Mouse (Mus musculus): ENCODE measurements around the gene Tspan14. TPM values are rescaled to one million over a fixed set of nuclear protein-coding genes. Genes with fewer than 3 reads are reported as not detected.

Tspan14 gene
- polyA plus RNA-seq, 1 experiment from 2014 or later, result 65.6 TPM

GRCm38 (mm10) chr14:41005716-41006115, 39.1 kb upstream of the Tspan14 start:
- H3K9ac ChIP-seq, result no peak overlapping the region
- H3K27me3 ChIP-seq (ENCODE audit: control insufficient read depth, insufficient read depth, low read length), result no peaks in the 10 kb centered on the region
- peaks cover 17% of the 10 kb centered on the region for H3K36me3 ChIP-seq (replicated peaks; ENCODE audit: control insufficient read depth, insufficient read depth)
- no peaks in the 10 kb centered on the region for H3K9me3 ChIP-seq (ENCODE audit: control insufficient read depth, low read length)
- no peak for DNase-seq (ENCODE audit: low spot score)
- no peak overlapping the region for H3K4me3 ChIP-seq (replicated peaks; ENCODE audit: low read length)
- WGBS, result 84% methylated on average over 9 of the region's 9 CpGs
- no peak for ATAC-seq (ENCODE audit: low FRiP score)
- no peak overlapping the region for H3K4me2 ChIP-seq (replicated peaks)
- peaks cover 13% of the 10 kb centered on the region for H3K4me1 ChIP-seq (replicated peaks; ENCODE audit: control insufficient read depth, insufficient read depth, low read length)
- no peak overlapping the region for H3K27ac ChIP-seq

GRCm38 (mm10) chr14:41004201-41005141, 37.9 kb upstream of the Tspan14 start:
- no peaks in the 10 kb centered on the region for H3K27me3 ChIP-seq (ENCODE audit: control insufficient read depth, insufficient read depth, low read length)
- 12% methylated on average over 22 of the region's 22 CpGs for whole genome bisulfite sequencing
- no peak overlapping the region for H3K4me3 ChIP-seq (replicated peaks; ENCODE audit: low read length)
- ATAC-seq (ENCODE audit: low FRiP score) (no peak), DNase-seq (ENCODE audit: low spot score) (peak; percentile 33)
- H3K4me2 ChIP-seq (replicated peaks), result peak overlapping the region; percentile 39
- 0 out of 2 replicates have a peak overlapping the region, but pooled peaks have one; percentile 13 for H3K9ac ChIP-seq
- H3K36me3 ChIP-seq (replicated peaks; ENCODE audit: control insufficient read depth, insufficient read depth), result peaks cover 24% of the 10 kb centered on the region
- no peaks in the 10 kb centered on the region for H3K9me3 ChIP-seq (ENCODE audit: control insufficient read depth, low read length)
- H3K4me1 ChIP-seq (replicated peaks; ENCODE audit: control insufficient read depth, insufficient read depth, low read length), result peaks cover 13% of the 10 kb centered on the region
- no peak overlapping the region for H3K27ac ChIP-seq

GRCm38 (mm10) chr14:41001576-41001975, 35.0 kb upstream of the Tspan14 start:
- peaks cover 13% of the 10 kb centered on the region for H3K4me1 ChIP-seq (replicated peaks; ENCODE audit: control insufficient read depth, insufficient read depth, low read length)
- H3K9ac ChIP-seq, result no peak overlapping the region
- H3K4me3 ChIP-seq (replicated peaks; ENCODE audit: low read length), result no peak overlapping the region
- WGBS, result 94% methylated on average over 5 of the region's 5 CpGs
- DNase-seq (ENCODE audit: low spot score), result no peak
- H3K9me3 ChIP-seq (ENCODE audit: control insufficient read depth, low read length), result no peaks in the 10 kb centered on the region
- H3K36me3 ChIP-seq (replicated peaks; ENCODE audit: control insufficient read depth, insufficient read depth), result peaks cover 43% of the 10 kb centered on the region
- H3K4me2 ChIP-seq (replicated peaks), result no peak overlapping the region
- no peak for ATAC-seq (ENCODE audit: low FRiP score)
- H3K27ac ChIP-seq, result no peak overlapping the region
- H3K27me3 ChIP-seq (ENCODE audit: control insufficient read depth, insufficient read depth, low read length), result no peaks in the 10 kb centered on the region

GRCm38 (mm10) chr14:41000801-41001200, 34.2 kb upstream of the Tspan14 start:
- no peaks in the 10 kb centered on the region for H3K9me3 ChIP-seq (ENCODE audit: control insufficient read depth, low read length)
- no peak for ATAC-seq (ENCODE audit: low FRiP score)

GRCm38 (mm10) chr14:40999904-41000645, 33.5 kb upstream of the Tspan14 start:
- Histone ChIP-seq H3K36me3 (replicated peaks; ENCODE audit: control insufficient read depth, insufficient read depth) (peaks cover 46% of the 10 kb centered on the region), H3K4me1 (replicated peaks; ENCODE audit: control insufficient read depth, insufficient read depth, low read length) (peaks cover 12% of the 10 kb centered on the region), H3K4me2 (replicated peaks) (no peak overlapping the region), H3K27ac (no peak overlapping the region), H3K9ac (no peak overlapping the region), H3K4me3 (replicated peaks; ENCODE audit: low read length) (no peak overlapping the region), H3K27me3 (ENCODE audit: control insufficient read depth, insufficient read depth, low read length) (no peaks in the 10 kb centered on the region), H3K9me3 (ENCODE audit: control insufficient read depth, low read length) (no peaks in the 10 kb centered on the region)
- 82% methylated on average over 7 of the region's 7 CpGs for WGBS
- DNase-seq (ENCODE audit: low spot score) (no peak), ATAC-seq (ENCODE audit: low FRiP score) (no peak)

More at GRCm38 (mm10) chr14:41000801-41001200, 34.2 kb upstream of the Tspan14 start:
- DNase-seq (ENCODE audit: low spot score), result no peak
- no peak overlapping the region for H3K4me2 ChIP-seq (replicated peaks)
- H3K27me3 ChIP-seq (ENCODE audit: control insufficient read depth, insufficient read depth, low read length), result no peaks in the 10 kb centered on the region
- H3K27ac ChIP-seq, result no peak overlapping the region
- peaks cover 43% of the 10 kb centered on the region for H3K36me3 ChIP-seq (replicated peaks; ENCODE audit: control insufficient read depth, insufficient read depth)
- H3K4me1 ChIP-seq (replicated peaks; ENCODE audit: control insufficient read depth, insufficient read depth, low read length), result peaks cover 13% of the 10 kb centered on the region
- WGBS, result 82% methylated on average over 4 of the region's 4 CpGs
- no peak overlapping the region for H3K9ac ChIP-seq
- H3K4me3 ChIP-seq (replicated peaks; ENCODE audit: low read length), result no peak overlapping the region

- Histone ChIP-seq H3K27me3 (ENCODE audit: control insufficient read depth, insufficient read depth, low read length) (no peaks in the 10 kb centered on the region), H3K9ac (no peak overlapping the region), H3K4me2 (replicated peaks) (no peak overlapping the region), H3K4me1 (replicated peaks; ENCODE audit: control insufficient read depth, insufficient read depth, low read length) (no peaks in the 10 kb centered on the region), H3K9me3 (ENCODE audit: control insufficient read depth, low read length) (no peaks in the 10 kb centered on the region), H3K4me3 (replicated peaks; ENCODE audit: low read length) (no peak overlapping the region), H3K27ac (no peak overlapping the region), H3K36me3 (replicated peaks; ENCODE audit: control insufficient read depth, insufficient read depth) (peaks cover 59% of the 10 kb centered on the region)
- ATAC-seq (ENCODE audit: low FRiP score) (no peak), DNase-seq (ENCODE audit: low spot score) (no peak)
- 85% methylated on average over 3 of the region's 3 CpGs for WGBS
Measured at GRCm38 (mm10) chr14:40996171-40996570, 29.6 kb upstream of the Tspan14 start.

- Histone ChIP-seq H3K36me3 (replicated peaks; ENCODE audit: control insufficient read depth, insufficient read depth) (peaks cover 35% of the 10 kb centered on the region), H3K9ac (no peak overlapping the region), H3K9me3 (ENCODE audit: control insufficient read depth, low read length) (no peaks in the 10 kb centered on the region), H3K27ac (no peak overlapping the region), H3K4me1 (replicated peaks; ENCODE audit: control insufficient read depth, insufficient read depth, low read length) (no peaks in the 10 kb centered on the region), H3K27me3 (ENCODE audit: control insufficient read depth, insufficient read depth, low read length) (no peaks in the 10 kb centered on the region), H3K4me3 (replicated peaks; ENCODE audit: low read length) (no peak overlapping the region), H3K4me2 (replicated peaks) (no peak overlapping the region)
- ATAC-seq (ENCODE audit: low FRiP score) (no peak), DNase-seq (ENCODE audit: low spot score) (no peak)
- 90% methylated on average over 6 of the region's 6 CpGs for WGBS
Measured at GRCm38 (mm10) chr14:40992464-40992863, 25.9 kb upstream of the Tspan14 start.

GRCm38 (mm10) chr14:40988780-40989179, 22.2 kb upstream of the Tspan14 start:
- H3K4me3 ChIP-seq (replicated peaks; ENCODE audit: low read length), result no peak overlapping the region
- 91% methylated on average over 5 of the region's 5 CpGs for WGBS
- H3K9ac ChIP-seq, result no peak overlapping the region
- ATAC-seq (ENCODE audit: low FRiP score), result no peak
- H3K4me1 ChIP-seq (replicated peaks; ENCODE audit: control insufficient read depth, insufficient read depth, low read length), result no peaks in the 10 kb centered on the region
- no peaks in the 10 kb centered on the region for H3K9me3 ChIP-seq (ENCODE audit: control insufficient read depth, low read length)
- H3K4me2 ChIP-seq (replicated peaks), result no peak overlapping the region
- peaks cover 13% of the 10 kb centered on the region; the same call in 1 of the 2 replicates for H3K36me3 ChIP-seq (replicated peaks; ENCODE audit: control insufficient read depth, insufficient read depth)
- H3K27me3 ChIP-seq (ENCODE audit: control insufficient read depth, insufficient read depth, low read length), result no peaks in the 10 kb centered on the region
- no peak overlapping the region for H3K27ac ChIP-seq
- DNase-seq (ENCODE audit: low spot score), result no peak

- Histone ChIP-seq H3K4me1 (replicated peaks; ENCODE audit: control insufficient read depth, insufficient read depth, low read length) (no peaks in the 10 kb centered on the region), H3K9me3 (ENCODE audit: control insufficient read depth, low read length) (no peaks in the 10 kb centered on the region), H3K4me2 (replicated peaks) (no peak overlapping the region), H3K36me3 (replicated peaks; ENCODE audit: control insufficient read depth, insufficient read depth) (peaks cover under 1% of the 10 kb centered on the region; the same call in 1 of the 2 replicates), H3K9ac (no peak overlapping the region), H3K27ac (no peak overlapping the region), H3K4me3 (replicated peaks; ENCODE audit: low read length) (no peak overlapping the region), H3K27me3 (ENCODE audit: control insufficient read depth, insufficient read depth, low read length) (no peaks in the 10 kb centered on the region)
- ATAC-seq (ENCODE audit: low FRiP score) (no peak), DNase-seq (ENCODE audit: low spot score) (no peak)
- 82% methylated on average over 2 of the region's 2 CpGs for WGBS
Measured at GRCm38 (mm10) chr14:40987184-40987583, 20.6 kb upstream of the Tspan14 start.

Data from hindbrain, embryonic 14.5 days (tissue).